ENCODE assay signal across 16 mouse cellular contexts in the genomic region with DNA sequence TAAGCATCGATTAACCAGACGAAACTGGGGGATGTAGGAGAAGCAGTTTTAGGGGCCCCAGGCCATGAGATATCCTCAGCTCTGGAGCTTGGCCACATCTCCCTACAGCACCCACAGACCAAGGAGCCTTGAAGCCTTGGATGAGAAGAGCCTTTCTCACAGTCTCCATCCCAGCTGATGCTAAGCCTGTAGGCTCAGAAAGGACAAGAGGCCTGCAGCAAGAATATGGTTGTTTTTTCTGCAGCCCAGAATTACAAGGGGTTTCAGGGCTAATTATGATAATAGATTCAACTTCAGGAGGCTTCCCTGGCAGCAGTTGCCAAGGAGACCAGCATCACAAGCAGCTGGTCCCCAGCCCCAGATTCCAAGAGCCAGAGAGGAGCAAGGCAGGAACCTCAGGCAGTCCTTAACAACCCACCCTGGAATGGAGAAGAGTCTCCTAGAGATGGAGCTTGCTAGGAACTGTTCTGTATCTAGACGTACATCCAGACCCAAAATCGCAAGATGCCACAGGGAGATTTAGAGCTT. TPM values are rescaled to one million over a fixed set of nuclear protein-coding genes. Genes with fewer than 3 reads are reported as not detected.
DNase-seq lines count a peak whose midpoint lies in the region; ATAC-seq and TF ChIP-seq lines count a peak whose summit lies in the region.
"Had no signal": no experiment of that assay in that cellular context is flagged by ENCODE, and none has a peak within 500 bp of the region (broad histone marks: within the 10 kb centered on the region; RNA-seq: fewer than 3 reads in every experiment).

No protein-coding gene starts in this region.

- no peak overlapping the region for H3K4me2 ChIP-seq in hindbrain, embryonic 13.5 days
- 0 out of 2 replicates have a peak overlapping the region, but pooled peaks have one; percentile 12 for H3K4me2 ChIP-seq in midbrain, postnatal 0 days (ENCODE audit: low read depth, low read length, poor library complexity, severe bottlenecking)
- H3K4me2 ChIP-seq: kidney, embryonic 15.5 days; liver, embryonic 13.5 days had no signal

- no peak overlapping the region for H3K4me3 ChIP-seq in forebrain, embryonic 10.5 days
- H3K4me3 ChIP-seq in hindbrain, embryonic 13.5 days, result no peak overlapping the region
- H3K4me3 ChIP-seq in midbrain, postnatal 0 days (ENCODE audit: low read depth, low read length), result no peak overlapping the region
- H3K4me3 ChIP-seq: erythroblast, embryonic 14.5 days; kidney, embryonic 15.5 days; liver, embryonic 13.5 days had no signal

- no peaks in the 10 kb centered on the region for H3K36me3 ChIP-seq in forebrain, embryonic 10.5 days (replicated peaks)
- H3K36me3 ChIP-seq in hindbrain, embryonic 13.5 days, result no peaks in the 10 kb centered on the region
- H3K36me3 ChIP-seq in midbrain, postnatal 0 days (ENCODE audit: insufficient read depth, low read length), result no peaks in the 10 kb centered on the region
- H3K36me3 ChIP-seq: kidney, embryonic 15.5 days; liver, embryonic 13.5 days had no signal

- H3K4me1 ChIP-seq in forebrain, embryonic 10.5 days, result peaks cover 30% of the 10 kb centered on the region
- peaks cover 93% of the 10 kb centered on the region for H3K4me1 ChIP-seq in hindbrain, embryonic 13.5 days (replicated peaks)
- H3K4me1 ChIP-seq in midbrain, postnatal 0 days (ENCODE audit: insufficient read depth, low read length), result peaks cover 25% of the 10 kb centered on the region
- H3K4me1 ChIP-seq: kidney, embryonic 15.5 days; liver, embryonic 13.5 days had no signal

- peak; percentile 45 for DNase-seq in left cerebral cortex, postnatal 4 days
- DNase-seq in left cerebral cortex, adult 8-10 months (ENCODE audit: low spot score in 2 of 2), result no peak
- no peak for DNase-seq in forebrain, embryonic 10.5 days (ENCODE audit: extremely low spot score, low spot score)
- peak; percentile 63 for DNase-seq in midbrain, postnatal 0 days (ENCODE audit: low spot score)
- DNase-seq in thymus, adult 18-20 months, result no peak
- DNase-seq in thymus, postnatal 14 days, result no peak
- DNase-seq in cerebellum, adult 18-20 months, result no peak
- DNase-seq: adrenal gland, postnatal 25 days; liver, embryonic 13.5 days had no signal

- intact Hi-C loops in left cerebral cortex, postnatal 4 days (cut with DNase I), result no loop called here

- H3K27ac ChIP-seq in forebrain, embryonic 10.5 days, result peak overlapping the region; percentile 62; the same call in 1 of the 2 replicates
- H3K27ac ChIP-seq in hindbrain, embryonic 13.5 days, result peak overlapping the region; percentile 87
- peak overlapping the region; percentile 68 for H3K27ac ChIP-seq in midbrain, postnatal 0 days (ENCODE audit: low read depth, low read length)
- H3K27ac ChIP-seq: kidney, embryonic 15.5 days; liver, embryonic 13.5 days; macrophage had no signal

- TF ChIP-seq CTCF in midbrain, postnatal 0 days (IDR thresholded peaks at IDR 0.05), result no peak

- 87% methylated on average over 4 of the region's 4 CpGs for WGBS in forebrain, embryonic 10.5 days
- WGBS in hindbrain, embryonic 13.5 days, result 58% methylated on average over 4 of the region's 4 CpGs
- 36% methylated on average over 4 of the region's 4 CpGs for WGBS in midbrain, postnatal 0 days

- no peaks in the 10 kb centered on the region for H3K9me3 ChIP-seq in forebrain, embryonic 10.5 days
- no peaks in the 10 kb centered on the region for H3K9me3 ChIP-seq in hindbrain, embryonic 13.5 days
- no peaks in the 10 kb centered on the region for H3K9me3 ChIP-seq in midbrain, postnatal 0 days (ENCODE audit: low read length)
- H3K9me3 ChIP-seq: kidney, embryonic 15.5 days; liver, embryonic 13.5 days had no signal

- 0 out of 2 replicates have a peak, but pooled peaks have one; percentile 49 for ATAC-seq in hindbrain, embryonic 13.5 days (ENCODE audit: low FRiP score)
- ATAC-seq in midbrain, postnatal 0 days (ENCODE audit: low FRiP score), result peak; percentile 40; the same call in 1 of the 2 replicates

- peak overlapping the region; percentile 40; the same call in 1 of the 2 replicates for H3K9ac ChIP-seq in hindbrain, embryonic 13.5 days
- H3K9ac ChIP-seq in midbrain, postnatal 0 days (replicated peaks; ENCODE audit: low read length, poor library complexity, severe bottlenecking), result no peak overlapping the region
- H3K9ac ChIP-seq: kidney, embryonic 15.5 days; liver, embryonic 13.5 days had no signal

- no peaks in the 10 kb centered on the region for H3K27me3 ChIP-seq in forebrain, embryonic 10.5 days (ENCODE audit: poor library complexity, severe bottlenecking)
- no peaks in the 10 kb centered on the region for H3K27me3 ChIP-seq in hindbrain, embryonic 13.5 days
- H3K27me3 ChIP-seq in midbrain, postnatal 0 days (ENCODE audit: insufficient read depth, low read length), result no peaks in the 10 kb centered on the region

RNA-seq across cellular contexts. Expression of a gene that starts 14.1 kb away (rescaled TPM):
- total RNA-seq in left cerebral cortex, postnatal 4 days (2021), result 100 to 1,000 TPM; 191 to 195 TPM
- total RNA-seq in left cerebral cortex, adult 8-10 months (2022), result 100 to 1,000 TPM; 231 to 254 (median 236) TPM
- 2.9 and 3.8 TPM in 2 replicates for polyA plus RNA-seq in forebrain, embryonic 10.5 days (2016; fragmentation: Nextera tagmentation; extraction: Ambion mirVana)
- polyA plus RNA-seq in hindbrain, embryonic 13.5 days (2015; fragmentation: Nextera tagmentation; extraction: Ambion mirVana), result 50.0 and 53.9 TPM in 2 replicates
- 134 and 162 TPM in 2 replicates for total RNA-seq in midbrain, postnatal 0 days (2014; rRNA removed)
- 33.8 and 40.6 TPM in 2 replicates for polyA plus RNA-seq in midbrain, postnatal 0 days (2015; fragmentation: Nextera tagmentation; extraction: Ambion mirVana)
- total RNA-seq: gastrocnemius, postnatal 4 days; neutrophil, adult 5-6 weeks had no signal
- polyA plus RNA-seq: macrophage had no signal

RNA-seq across cellular contexts. Expression of a gene that starts 35.8 kb away (rescaled TPM):
- total RNA-seq in left cerebral cortex, postnatal 4 days (2021), result 100 to 1,000 TPM; 399 to 423 TPM
- total RNA-seq in left cerebral cortex, adult 8-10 months (2022), result 1,000 to 10,000 TPM; 1,221 to 1,269 (median 1,259) TPM
- 0.07 and 0.15 TPM in 2 replicates for polyA plus RNA-seq in forebrain, embryonic 10.5 days (2016; fragmentation: Nextera tagmentation; extraction: Ambion mirVana)
- polyA plus RNA-seq in hindbrain, embryonic 13.5 days (2015; fragmentation: Nextera tagmentation; extraction: Ambion mirVana), result 6.4 and 6.7 TPM in 2 replicates
- total RNA-seq in midbrain, postnatal 0 days (2014; rRNA removed), result 321 and 367 TPM in 2 replicates
- 23.1 and 23.3 TPM in 2 replicates for polyA plus RNA-seq in midbrain, postnatal 0 days (2015; fragmentation: Nextera tagmentation; extraction: Ambion mirVana)
- total RNA-seq: CH12.LX; neutrophil, adult 5-6 weeks had no signal
- polyA plus RNA-seq: erythroblast, embryonic 14.5 days; liver, embryonic 13.5 days had no signal

Comparison
In these comparisons a context has a peak if more than half of its experiments do, and no peak if none do; other contexts are left out.
1. DNase-seq: peak in left cerebral cortex, postnatal 4 days (single experiment) and midbrain, postnatal 0 days (single experiment); none in left cerebral cortex, adult 8-10 months (0 of 2), forebrain, embryonic 10.5 days (single experiment), thymus, adult 18-20 months (0 of 2), thymus, postnatal 14 days (single experiment) and cerebellum, adult 18-20 months (0 of 2).
2. Peak in every context shown above with its lines, with median percentiles within 50 percentile points of each other: H3K27ac ChIP-seq.